Mouse (Mus musculus) MEL (cell line): Measurements from ENCODE around the gene Vcam1.

Experiments
- CHD2 ChIP-seq: IDR thresholded peaks from 2 replicates; pipeline ENCODE4 v1.6.1; 2011; ENCODE audit warnings: low read length, improper control_type of control experiment
- CTCF ChIP-seq, 3 experiments: IDR thresholded peaks in 2 of 3; conservative IDR thresholded peaks in 1 of 3; 2 replicates each; pipeline ENCODE4 v1.5.1; 2011 to 2012; ENCODE audit warnings: low read length in 3 of 3, low read depth in 2 of 3, mild to moderate bottlenecking in 2 of 3, improper control_type of control experiment in 1 of 3, inconsistent platforms in 1 of 3, mixed read lengths in 1 of 3, moderate library complexity in 1 of 3; ENCODE audit not compliant: control insufficient read depth in 1 of 3, insufficient read depth in 1 of 3, poor library complexity in 1 of 3, severe bottlenecking in 1 of 3
- ELF1 ChIP-seq: IDR thresholded peaks from 2 replicates; pipeline ENCODE4 v1.6.1; 2014; ENCODE audit warnings: low read depth, mild to moderate bottlenecking, inconsistent platforms, low read length, improper control_type of control experiment, moderate library complexity
- EP300 ChIP-seq, 2 experiments: IDR thresholded peaks; 2 replicates each; pipeline ENCODE4 v1.6.1; 2011; ENCODE audit warnings: improper control_type of control experiment in 2 of 2, low read length in 2 of 2, low read depth in 1 of 2, mild to moderate bottlenecking in 1 of 2
- JUND ChIP-seq: IDR thresholded peaks from 2 replicates; pipeline ENCODE4 v1.6.1; 2011; ENCODE audit warnings: low read depth, mild to moderate bottlenecking, improper control_type of control experiment, low read length
- MXI1 ChIP-seq: IDR thresholded peaks from 2 replicates; pipeline ENCODE4 v1.6.1; 2011; ENCODE audit warnings: mild to moderate bottlenecking, low read depth, low read length, improper control_type of control experiment
- MYB ChIP-seq: IDR thresholded peaks from 2 replicates; pipeline ENCODE4 v1.6.1; 2011; ENCODE audit warnings: mild to moderate bottlenecking, low read depth, low read length, improper control_type of control experiment
- MYC ChIP-seq: IDR thresholded peaks from 2 replicates; pipeline ENCODE4 v1.6.1; 2011; ENCODE audit warnings: low read depth, mild to moderate bottlenecking, low read length, improper control_type of control experiment, moderate library complexity
- NRF1 ChIP-seq: IDR thresholded peaks from 2 replicates; pipeline ENCODE4 v1.6.1; 2014; ENCODE audit warnings: low read depth, mild to moderate bottlenecking, inconsistent platforms, low read length, improper control_type of control experiment, moderate library complexity; ENCODE audit not compliant: poor library complexity, insufficient read depth, severe bottlenecking
- POLR2A ChIP-seq, 2 experiments: IDR thresholded peaks; 2 replicates each; pipeline ENCODE4 v1.6.1; 2011 to 2012; ENCODE audit warnings: low read length in 2 of 2, mild to moderate bottlenecking in 2 of 2, control low read depth in 1 of 2, improper control_type of control experiment in 1 of 2, low read depth in 1 of 2, moderate library complexity in 1 of 2; ENCODE audit not compliant: control insufficient read depth in 1 of 2, insufficient read depth in 1 of 2, poor library complexity in 1 of 2
- POLR2AphosphoS2 ChIP-seq: IDR thresholded peaks from 2 replicates; pipeline ENCODE4 v1.6.1; 2011; ENCODE audit warnings: low read length, improper control_type of control experiment

GRCm38 (mm10) chr3:116119162-116119561, 10.3 kb downstream of the Vcam1 start:
- TF ChIP-seq ELF1 (no peak), POLR2A (IDR thresholded peaks at IDR 0.05; ENCODE audit: control insufficient read depth in 1 of 2, insufficient read depth in 1 of 2, low read depth in 1 of 2, low read length in 2 of 2, poor library complexity in 1 of 2) (no peak), CTCF (IDR thresholded peaks at IDR 0.05 in 2 of 3, conservative IDR thresholded peaks at IDR 0.05 in 1 of 3; ENCODE audit: control insufficient read depth in 1 of 3, insufficient read depth in 1 of 3, low read depth in 2 of 3, low read length in 3 of 3, poor library complexity in 1 of 3, severe bottlenecking in 1 of 3) (no peak), MYB (no peak), MYC (no peak), MXI1 (no peak), NRF1 (no peak), CHD2 (no peak), POLR2AphosphoS2 (no peak), EP300 (IDR thresholded peaks at IDR 0.05; ENCODE audit: low read depth in 1 of 2, low read length in 2 of 2) (no peak), JUND (no peak)
